Mouse (Mus musculus) cerebral cortex, adult 2 months (tissue): ENCODE measurements around the gene Tsc2.

Experiments
- WGBS: fragments of 180-500 bp; shearing (Covaris S2); methylation state at CpG from one replicate; pipeline ENCODE4 v1.1.7; 2018; 5-methylcytosine and 5-hydroxymethylcytosine counted together

Gene Tsc2

GRCm38 (mm10) chr17:24647493-24647892 lies 15.1 kb upstream of the Tsc2 start:
- 74% methylated on average over 11 of the region's 11 CpGs for WGBS

DNA sequence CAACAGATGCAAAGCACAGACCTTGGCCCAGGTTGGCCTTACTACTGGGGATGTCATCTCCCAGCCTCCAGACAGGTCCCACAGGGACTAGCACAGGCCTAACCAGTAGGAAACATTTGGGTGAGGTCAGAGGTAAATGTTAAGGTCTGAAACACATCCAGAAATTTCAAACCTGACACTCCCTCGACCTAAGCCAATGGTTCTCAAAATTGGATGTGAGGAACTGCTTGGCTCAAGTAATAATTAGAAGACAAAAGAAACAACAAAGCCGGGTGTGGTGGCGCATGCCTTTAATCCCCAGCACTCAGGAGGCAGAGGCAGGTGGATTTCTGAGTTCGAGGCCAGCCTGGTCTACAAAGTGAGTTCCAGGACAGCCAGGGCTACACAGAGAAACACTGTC lies 14.0 kb upstream of the Tsc2 start:
- 74% methylated on average over 4 of the region's 4 CpGs for WGBS

- 72% methylated on average over 3 of the region's 3 CpGs for WGBS
These were observed 13.5 kb upstream of the Tsc2 start for GRCm38 (mm10) chr17:24645916-24646315.

DNA sequence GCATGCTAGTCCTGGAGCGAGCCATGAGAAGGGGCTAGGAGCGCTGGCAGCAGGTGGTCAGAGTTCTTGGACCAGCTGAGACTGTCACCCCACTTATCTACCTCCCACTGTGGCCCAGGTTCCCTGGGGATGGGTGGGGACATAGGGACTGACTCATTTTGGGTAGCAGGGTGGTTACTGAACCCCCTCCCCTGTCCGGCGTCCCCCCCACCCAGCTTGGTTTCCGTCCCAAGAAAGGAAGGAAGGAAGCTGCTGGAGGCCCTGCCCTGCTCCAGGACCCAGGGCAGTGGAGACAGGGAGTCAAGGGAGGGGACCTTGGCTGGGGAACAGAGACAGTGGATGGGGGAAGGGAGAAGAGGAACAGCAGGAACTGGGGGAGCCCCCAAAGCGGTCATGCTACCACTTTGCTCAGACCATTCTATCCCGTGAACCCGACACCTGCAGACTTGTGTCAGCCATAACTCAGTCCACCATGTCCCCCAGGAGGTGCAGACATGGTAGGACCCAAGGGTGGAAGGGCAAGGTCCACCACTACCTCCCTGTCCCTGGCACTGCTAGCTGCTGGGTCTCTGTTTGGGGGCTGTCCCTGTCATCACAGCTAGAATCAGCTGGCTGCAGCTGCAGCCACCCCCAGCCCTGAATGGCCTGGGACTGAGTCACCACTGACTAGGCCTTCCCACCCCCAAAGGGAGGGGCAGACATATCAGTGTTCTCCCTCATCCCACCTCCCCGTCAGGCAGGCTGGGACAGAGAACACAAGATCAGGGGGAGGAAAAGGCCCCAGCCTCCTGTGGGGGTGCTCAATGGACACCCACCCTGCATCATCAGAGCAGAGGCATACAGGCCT lies 12.7 kb upstream of the Tsc2 start:
- 64% methylated on average over 9 of the region's 9 CpGs for WGBS

DNA sequence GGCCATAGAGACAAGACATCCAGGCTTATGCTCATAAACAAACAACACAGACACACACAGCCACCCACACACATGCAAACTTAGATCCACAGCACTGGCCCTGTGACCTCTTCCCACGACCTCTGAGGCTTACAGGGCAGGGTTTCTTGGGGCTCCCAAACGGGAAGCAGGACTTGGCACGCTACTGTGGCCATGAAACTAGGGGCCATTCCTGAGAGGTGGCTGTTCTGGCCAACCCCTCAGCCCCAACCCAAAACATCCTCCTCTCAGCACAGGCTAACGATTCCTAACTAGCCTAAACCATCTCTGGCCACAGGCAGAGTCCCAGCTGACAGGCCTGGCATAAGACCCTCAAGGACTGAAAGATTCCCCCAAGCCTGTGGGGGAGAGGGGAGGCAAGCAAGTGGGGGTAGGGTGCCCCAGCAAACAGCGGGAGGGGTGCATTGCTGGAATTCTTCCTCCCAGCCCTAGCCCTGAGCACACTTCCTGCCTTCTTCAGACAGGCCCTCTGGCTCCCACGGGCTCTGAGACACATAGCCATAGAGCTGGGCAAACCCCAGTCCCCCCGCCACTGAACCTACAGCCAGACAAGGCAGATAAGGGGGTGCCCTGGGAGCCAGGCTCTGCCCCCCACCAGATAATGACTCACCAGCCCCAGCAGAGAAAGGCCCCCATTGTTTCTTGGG lies 11.7 kb upstream of the Tsc2 start:
- WGBS: 57% methylated on average over 7 of the region's 7 CpGs

DNA sequence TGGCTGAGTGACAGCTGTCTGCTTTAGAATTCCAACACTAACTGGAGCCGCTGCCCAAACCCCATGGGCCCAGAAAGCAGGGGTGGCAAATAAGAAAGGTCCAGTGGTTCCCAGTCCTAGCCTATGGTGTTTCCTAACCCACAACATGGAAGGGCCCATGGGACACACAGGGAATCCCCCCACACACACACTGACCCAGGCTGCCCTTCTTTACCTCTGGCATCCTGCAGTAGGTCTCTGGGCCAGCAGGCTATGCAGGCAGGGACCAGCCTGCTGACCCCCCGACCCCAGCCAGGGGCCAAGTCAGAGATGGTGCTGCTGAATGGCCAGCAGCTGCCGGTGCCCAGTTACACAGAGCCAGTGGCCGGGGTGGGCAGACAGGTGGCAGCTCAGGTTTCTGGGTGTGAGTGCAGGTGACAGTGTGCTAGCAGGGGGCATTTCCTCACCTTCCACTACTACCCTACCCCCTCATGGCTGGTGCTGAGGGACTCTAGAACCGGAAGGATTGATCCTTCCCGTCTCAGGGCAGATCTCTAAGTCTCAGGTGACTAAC lies 10.4 kb upstream of the Tsc2 start:
- WGBS: 70% methylated on average over 6 of the region's 6 CpGs

- 87% methylated on average over 14 of the region's 14 CpGs for WGBS
These were observed 9.5 kb upstream of the Tsc2 start for GRCm38 (mm10) chr17:24641944-24642343.

DNA sequence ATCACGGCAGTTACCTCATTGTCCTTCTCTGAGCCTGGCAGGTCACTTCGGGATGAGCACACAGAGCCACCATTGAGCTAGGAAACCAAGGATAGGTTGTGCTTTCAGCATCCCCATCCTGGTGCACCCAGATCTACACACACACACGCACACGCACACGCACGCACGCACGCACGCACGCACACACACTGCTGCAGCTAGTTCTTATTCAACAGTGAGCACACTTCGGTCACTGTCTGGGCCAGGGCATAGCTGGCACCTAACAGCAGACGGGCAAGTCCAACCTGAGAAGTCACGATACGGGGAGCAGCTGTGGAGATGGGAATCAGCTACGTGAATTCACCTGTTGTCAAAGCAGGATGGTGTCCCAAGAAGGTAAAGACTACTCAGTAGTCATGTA lies 8.2 kb upstream of the Tsc2 start:
- WGBS: 92% methylated on average over 15 of the region's 15 CpGs

GRCm38 (mm10) chr17:24640119-24640518 lies 7.7 kb upstream of the Tsc2 start:
- 92% methylated on average over 7 of the region's 7 CpGs for WGBS

DNA sequence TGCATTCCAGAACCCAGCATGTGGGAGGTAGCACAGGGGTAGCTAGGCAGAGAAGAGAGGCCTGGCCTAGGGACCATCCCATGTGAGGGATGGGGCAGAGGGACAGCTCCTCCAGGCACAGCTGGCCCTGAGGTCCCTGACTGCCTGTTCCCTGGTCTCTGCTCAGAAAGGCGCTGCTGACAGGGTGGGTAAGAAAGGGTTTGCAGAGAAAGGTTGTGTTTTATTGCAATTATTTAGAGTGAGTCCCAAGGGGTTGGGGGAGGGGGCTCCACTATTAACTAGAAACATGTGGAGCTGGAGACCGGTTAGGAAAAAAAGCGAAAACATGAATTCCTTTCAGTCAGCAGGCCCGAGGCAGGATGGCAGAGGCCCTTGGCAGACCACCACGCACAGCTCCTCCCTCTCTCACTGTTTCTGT lies 7.2 kb upstream of the Tsc2 start:
- 77% methylated on average over 5 of the region's 5 CpGs for WGBS

- 60% methylated on average over 9 of the region's 9 CpGs for WGBS
These were observed 6.4 kb upstream of the Tsc2 start for GRCm38 (mm10) chr17:24638840-24639239.

GRCm38 (mm10) chr17:24638214-24638613 lies 5.8 kb upstream of the Tsc2 start:
- WGBS: 76% methylated on average over 4 of the region's 4 CpGs

GRCm38 (mm10) chr17:24636781-24637481 lies 4.5 kb upstream of the Tsc2 start:
- WGBS: 83% methylated on average over 5 of the region's 5 CpGs

DNA sequence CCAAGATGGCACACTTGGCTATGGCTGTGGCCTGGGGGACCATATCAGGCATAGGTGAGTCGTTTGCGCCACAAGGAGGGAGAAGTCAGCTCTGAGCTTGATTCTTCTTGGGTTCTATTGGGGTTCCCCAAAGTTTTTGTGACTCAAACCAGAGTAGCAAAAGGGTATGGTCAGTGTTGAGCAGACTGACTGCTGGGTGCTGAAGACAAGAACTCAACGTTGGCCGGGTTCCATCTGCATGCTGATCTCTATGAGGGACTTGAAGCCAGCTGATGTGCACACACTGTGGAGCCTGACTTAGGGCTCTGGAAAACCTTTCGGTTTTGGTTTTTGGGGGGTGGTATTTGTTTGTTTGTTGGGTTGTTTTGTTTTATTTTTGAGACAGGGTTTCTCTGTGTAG lies 3.3 kb upstream of the Tsc2 start:
- 86% methylated on average over 5 of the region's 5 CpGs for WGBS

DNA sequence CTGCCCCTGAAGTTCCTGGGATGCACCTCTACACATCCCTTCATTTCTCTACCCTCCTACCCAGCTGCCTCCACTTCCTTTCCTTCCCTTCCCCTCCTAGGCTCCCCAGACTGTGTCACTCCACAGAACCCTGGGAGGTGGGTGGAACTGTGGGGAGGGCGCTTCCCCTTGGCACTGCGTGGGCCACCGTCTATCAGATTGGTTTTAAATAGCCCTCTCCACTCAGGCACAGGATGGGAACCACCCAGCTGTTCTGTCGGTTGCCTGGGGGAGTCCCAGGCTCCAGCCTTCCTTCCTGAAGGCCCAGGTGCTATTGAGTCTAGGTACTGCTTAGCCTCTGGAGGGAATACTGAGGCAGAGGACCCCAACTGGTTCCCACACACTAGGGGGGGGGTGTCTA lies 2.6 kb upstream of the Tsc2 start:
- 35% methylated on average over 4 of the region's 4 CpGs for WGBS

GRCm38 (mm10) chr17:24633831-24634230 lies 1.4 kb upstream of the Tsc2 start:
- 95% methylated on average over 11 of the region's 11 CpGs for WGBS

GRCm38 (mm10) chr17:24632813-24633449 lies 501 bp upstream of the Tsc2 start:
- 8% methylated on average over 22 of the region's 22 CpGs for WGBS

DNA sequence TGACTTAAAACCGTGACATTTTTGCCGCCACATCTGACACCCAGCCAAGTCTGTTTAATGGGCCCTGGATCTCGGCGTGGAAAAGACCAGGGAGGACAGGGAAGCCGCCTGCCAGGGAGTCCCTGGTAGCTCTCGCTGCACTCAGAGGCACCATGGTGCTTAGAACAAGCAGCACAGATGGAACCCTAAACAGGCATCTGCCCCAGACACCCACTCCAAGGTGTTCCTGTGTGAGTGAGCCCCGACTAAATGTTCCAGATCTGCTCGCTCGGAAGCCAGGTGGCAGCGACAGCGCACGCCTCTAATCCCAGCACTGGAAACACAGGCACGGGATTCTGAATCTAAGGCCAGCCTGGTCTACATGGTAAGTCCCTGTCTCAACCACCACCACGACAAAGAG lies 2.4 kb downstream of the Tsc2 start:
- 64% methylated on average over 14 of the region's 14 CpGs for WGBS

GRCm38 (mm10) chr17:24628646-24629045 lies 3.8 kb downstream of the Tsc2 start:
- WGBS: 55% methylated on average over 5 of the region's 5 CpGs

- WGBS: 91% methylated on average over 8 of the region's 8 CpGs
These were observed 7.0 kb downstream of the Tsc2 start for GRCm38 (mm10) chr17:24625472-24625871.

DNA sequence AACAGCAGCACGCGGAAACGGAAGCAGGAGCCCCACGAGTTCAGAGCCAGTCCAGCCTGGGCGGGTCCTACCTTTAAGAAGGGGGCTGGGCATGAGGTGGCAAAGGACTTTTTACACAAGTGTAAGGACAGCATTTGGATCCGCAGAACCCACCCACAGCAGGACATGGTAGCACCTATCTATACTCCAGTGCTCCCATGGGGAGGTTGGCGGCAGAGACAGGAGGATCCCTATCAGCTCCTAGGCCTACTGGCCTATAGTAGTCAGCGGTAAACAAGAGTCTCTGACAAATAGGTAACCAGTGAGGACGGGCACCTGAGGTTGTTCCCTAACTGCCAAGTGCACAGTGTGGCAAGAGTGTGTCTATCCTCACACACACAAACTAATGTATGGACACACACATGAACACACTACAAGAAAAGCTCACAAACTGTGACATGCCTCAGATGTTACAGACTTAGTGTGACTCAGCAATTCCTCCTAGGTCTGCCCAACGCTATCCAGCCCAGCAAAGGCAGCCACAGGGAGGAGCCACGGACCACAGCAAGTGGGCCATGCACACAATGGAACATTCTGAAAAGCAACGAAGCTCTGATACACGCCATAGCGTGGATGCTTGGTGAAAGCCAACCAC lies 14.8 kb downstream of the Tsc2 start:
- 79% methylated on average over 14 of the region's 14 CpGs for WGBS
